Mouse (Mus musculus): ENCODE results near the gene Ift140. TPM values are rescaled to one million over a fixed set of nuclear protein-coding genes. Genes with fewer than 3 reads are reported as not detected.

Ift140 gene
- polyA plus RNA-seq, 2 experiments: 15.3 to 18.5 TPM

DNA sequence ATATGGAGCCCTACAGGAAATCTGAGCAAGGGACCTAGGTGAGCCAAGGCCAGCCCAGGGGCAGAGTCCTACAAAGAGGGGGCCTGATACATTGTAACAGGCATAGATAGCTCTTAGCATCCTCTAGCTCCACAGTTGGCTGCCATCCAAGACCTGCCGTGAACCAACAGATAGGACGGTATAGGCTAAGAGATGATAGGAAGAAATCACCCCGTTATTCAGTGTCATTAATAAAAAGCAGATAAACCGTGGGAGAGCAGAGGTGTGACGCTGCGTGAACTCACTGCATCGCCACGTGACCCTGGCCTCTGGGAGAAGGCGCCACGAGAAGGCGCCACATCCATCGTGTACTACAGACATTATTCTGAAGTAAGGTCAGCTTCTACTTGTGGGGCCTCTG lies 48.0 kb downstream of the Ift140 start:
- no peaks in the 10 kb centered on the region for H3K27me3 ChIP-seq (ENCODE audit: control insufficient read depth, insufficient read depth, low read length)
- H3K4me1 ChIP-seq (ENCODE audit: control insufficient read depth, insufficient read depth, low read length): no peaks in the 10 kb centered on the region
- H3K4me2 ChIP-seq (replicated peaks; ENCODE audit: low read depth, low read length, severe bottlenecking): no peak overlapping the region
- H3K4me3 ChIP-seq (replicated peaks; ENCODE audit: low read length): no peak overlapping the region
- ATAC-seq (ENCODE audit: low FRiP score, low read depth) (no peak), DNase-seq (ENCODE audit: low spot score) (no peak)
- no peaks in the 10 kb centered on the region for H3K9me3 ChIP-seq (ENCODE audit: control insufficient read depth, low read length)
- TF ChIP-seq POLR2A (IDR thresholded peaks at IDR 0.05; ENCODE audit: borderline replicate concordance, extremely low read depth, insufficient read depth, insufficient read length): no peak
- WGBS: 83% methylated on average over 12 of the region's 12 CpGs
- H3K9ac ChIP-seq (ENCODE audit: low read depth, low read length, severe bottlenecking): no peak overlapping the region
- peaks cover 29% of the 10 kb centered on the region for H3K36me3 ChIP-seq (ENCODE audit: control insufficient read depth, insufficient read depth, low read length)
- H3K27ac ChIP-seq (replicated peaks; ENCODE audit: low read depth, low read length): no peak overlapping the region

DNA sequence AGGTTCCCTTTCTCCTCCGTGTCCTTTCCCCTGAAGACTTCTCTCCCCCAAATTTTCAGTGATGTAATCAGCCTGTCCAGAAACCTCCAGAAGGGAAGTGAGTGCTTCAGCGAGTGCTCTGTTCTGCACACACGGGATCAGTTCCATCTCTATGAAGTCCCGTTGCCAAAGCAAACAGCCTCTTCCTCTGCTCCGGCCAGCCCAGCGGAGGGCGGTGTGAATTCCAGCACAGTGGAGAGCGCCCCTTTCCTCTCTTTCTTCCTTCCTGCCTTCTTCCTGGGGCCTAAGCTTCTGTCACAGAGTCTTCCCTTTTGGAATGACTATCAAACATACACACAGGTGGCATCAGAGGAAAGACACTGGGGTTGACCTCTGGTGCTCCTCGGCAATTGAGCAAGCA lies 48.5 kb downstream of the Ift140 start:
- Histone ChIP-seq H3K4me3 (replicated peaks; ENCODE audit: low read length) (no peak overlapping the region), H3K9me3 (ENCODE audit: control insufficient read depth, low read length) (no peaks in the 10 kb centered on the region), H3K4me1 (ENCODE audit: control insufficient read depth, insufficient read depth, low read length) (no peaks in the 10 kb centered on the region), H3K9ac (ENCODE audit: low read depth, low read length, severe bottlenecking) (no peak overlapping the region), H3K36me3 (ENCODE audit: control insufficient read depth, insufficient read depth, low read length) (peaks cover 33% of the 10 kb centered on the region), H3K27me3 (ENCODE audit: control insufficient read depth, insufficient read depth, low read length) (no peaks in the 10 kb centered on the region), H3K4me2 (replicated peaks; ENCODE audit: low read depth, low read length, severe bottlenecking) (no peak overlapping the region), H3K27ac (replicated peaks; ENCODE audit: low read depth, low read length) (no peak overlapping the region)
- 76% methylated on average over 9 of the region's 9 CpGs for WGBS
- DNase-seq (ENCODE audit: low spot score) (peak; percentile 28), ATAC-seq (ENCODE audit: low FRiP score, low read depth) (no peak)
- TF ChIP-seq POLR2A (IDR thresholded peaks at IDR 0.05; ENCODE audit: borderline replicate concordance, extremely low read depth, insufficient read depth, insufficient read length): no peak

DNA sequence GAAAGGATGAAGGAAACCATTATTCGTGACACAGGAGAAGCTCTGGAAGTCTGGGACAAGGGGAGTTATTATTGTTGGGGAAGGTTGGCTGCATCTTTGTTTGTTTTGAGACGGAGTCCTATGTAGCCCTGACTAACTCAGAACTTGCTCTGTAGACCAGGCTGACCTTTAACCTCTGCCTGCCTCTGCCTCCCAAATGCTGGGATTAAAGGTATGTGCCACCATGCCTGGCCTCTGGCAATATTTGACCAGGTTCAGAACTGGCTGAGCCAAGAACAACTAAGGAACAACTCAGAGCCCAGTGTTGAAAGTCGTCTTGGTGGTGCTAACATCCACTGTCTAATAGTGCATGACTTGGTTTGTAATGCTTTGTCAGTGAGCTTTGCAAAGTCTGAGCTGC lies 49.3 kb downstream of the Ift140 start:
- no peak for DNase-seq (ENCODE audit: low spot score)
- no peak overlapping the region for H3K9ac ChIP-seq (ENCODE audit: low read depth, low read length, severe bottlenecking)
- H3K4me3 ChIP-seq (replicated peaks; ENCODE audit: low read length): no peak overlapping the region
- H3K27me3 ChIP-seq (ENCODE audit: control insufficient read depth, insufficient read depth, low read length): no peaks in the 10 kb centered on the region
- no peaks in the 10 kb centered on the region for H3K4me1 ChIP-seq (ENCODE audit: control insufficient read depth, insufficient read depth, low read length)
- no peak for TF ChIP-seq POLR2A (IDR thresholded peaks at IDR 0.05; ENCODE audit: borderline replicate concordance, extremely low read depth, insufficient read depth, insufficient read length)
- peaks cover 27% of the 10 kb centered on the region for H3K36me3 ChIP-seq (ENCODE audit: control insufficient read depth, insufficient read depth, low read length)
- H3K27ac ChIP-seq (replicated peaks; ENCODE audit: low read depth, low read length): no peak overlapping the region
- H3K9me3 ChIP-seq (ENCODE audit: control insufficient read depth, low read length): no peaks in the 10 kb centered on the region
- H3K4me2 ChIP-seq (replicated peaks; ENCODE audit: low read depth, low read length, severe bottlenecking): no peak overlapping the region
- no peak for ATAC-seq (ENCODE audit: low FRiP score, low read depth)
- 82% methylated on average over 3 of the region's 3 CpGs for WGBS

DNA sequence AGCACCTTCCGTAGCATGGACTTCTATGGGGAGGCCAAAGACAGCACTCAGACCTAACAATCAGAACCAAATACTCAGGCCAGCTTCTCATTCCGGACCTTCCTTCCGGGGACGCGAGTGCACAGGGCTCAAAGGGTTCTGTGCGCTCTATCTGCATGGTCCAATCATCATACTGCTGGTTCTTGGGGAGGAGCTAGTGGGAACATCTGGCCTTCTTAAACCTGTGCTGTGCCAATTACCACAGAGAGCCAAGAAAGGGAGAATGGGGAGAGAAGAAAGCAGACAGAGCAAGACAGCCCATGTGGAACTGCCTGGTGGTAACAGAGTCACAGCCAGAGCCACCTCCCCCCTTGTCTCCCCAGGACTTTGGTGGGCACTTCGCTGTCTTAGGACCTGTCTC lies 50.7 kb downstream of the Ift140 start:
- H3K36me3 ChIP-seq (ENCODE audit: control insufficient read depth, insufficient read depth, low read length): peaks cover 24% of the 10 kb centered on the region; the same call in 1 of the 2 replicates
- no peaks in the 10 kb centered on the region for H3K9me3 ChIP-seq (ENCODE audit: control insufficient read depth, low read length)
- no peak for TF ChIP-seq POLR2A (IDR thresholded peaks at IDR 0.05; ENCODE audit: borderline replicate concordance, extremely low read depth, insufficient read depth, insufficient read length)
- DNase-seq (ENCODE audit: low spot score) (no peak), ATAC-seq (ENCODE audit: low FRiP score, low read depth) (no peak)
- no peak overlapping the region for H3K4me2 ChIP-seq (replicated peaks; ENCODE audit: low read depth, low read length, severe bottlenecking)
- H3K4me3 ChIP-seq (replicated peaks; ENCODE audit: low read length): no peak overlapping the region
- 91% methylated on average over 7 of the region's 7 CpGs for WGBS
- no peaks in the 10 kb centered on the region for H3K4me1 ChIP-seq (ENCODE audit: control insufficient read depth, insufficient read depth, low read length)
- H3K27ac ChIP-seq (replicated peaks; ENCODE audit: low read depth, low read length): no peak overlapping the region
- H3K9ac ChIP-seq (ENCODE audit: low read depth, low read length, severe bottlenecking): no peak overlapping the region
- H3K27me3 ChIP-seq (ENCODE audit: control insufficient read depth, insufficient read depth, low read length): no peaks in the 10 kb centered on the region

DNA sequence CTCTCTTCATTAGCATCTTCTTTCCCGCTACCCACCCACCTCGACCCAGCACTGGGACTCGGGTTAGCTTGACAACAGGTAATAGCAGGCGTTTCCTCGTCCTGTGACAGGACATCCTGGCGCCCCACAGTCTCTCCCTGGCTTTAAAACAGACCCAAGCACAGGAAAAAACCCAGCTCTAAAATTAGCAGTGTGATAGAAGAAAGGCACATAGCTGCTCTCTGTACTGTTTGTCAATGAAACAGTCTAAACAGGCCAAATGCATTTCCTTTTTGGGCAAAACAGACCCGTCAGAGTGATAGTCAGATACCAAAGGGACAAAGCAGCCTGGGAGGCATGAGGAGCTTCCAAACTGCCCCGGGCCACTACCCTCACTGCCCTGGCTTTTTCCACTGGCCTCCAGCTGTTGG lies 51.6 kb downstream of the Ift140 start:
- Histone ChIP-seq H3K4me3 (replicated peaks; ENCODE audit: low read length) (no peak overlapping the region), H3K4me2 (replicated peaks; ENCODE audit: low read depth, low read length, severe bottlenecking) (no peak overlapping the region), H3K36me3 (ENCODE audit: control insufficient read depth, insufficient read depth, low read length) (peaks cover 20% of the 10 kb centered on the region; the same call in 1 of the 2 replicates), H3K27ac (replicated peaks; ENCODE audit: low read depth, low read length) (no peak overlapping the region), H3K4me1 (ENCODE audit: control insufficient read depth, insufficient read depth, low read length) (no peaks in the 10 kb centered on the region), H3K9me3 (ENCODE audit: control insufficient read depth, low read length) (no peaks in the 10 kb centered on the region), H3K9ac (ENCODE audit: low read depth, low read length, severe bottlenecking) (no peak overlapping the region), H3K27me3 (ENCODE audit: control insufficient read depth, insufficient read depth, low read length) (no peaks in the 10 kb centered on the region)
- 69% methylated on average over 8 of the region's 8 CpGs for WGBS
- DNase-seq (ENCODE audit: low spot score) (no peak), ATAC-seq (ENCODE audit: low FRiP score, low read depth) (no peak)
- TF ChIP-seq POLR2A (IDR thresholded peaks at IDR 0.05; ENCODE audit: borderline replicate concordance, extremely low read depth, insufficient read depth, insufficient read length): no peak

DNA sequence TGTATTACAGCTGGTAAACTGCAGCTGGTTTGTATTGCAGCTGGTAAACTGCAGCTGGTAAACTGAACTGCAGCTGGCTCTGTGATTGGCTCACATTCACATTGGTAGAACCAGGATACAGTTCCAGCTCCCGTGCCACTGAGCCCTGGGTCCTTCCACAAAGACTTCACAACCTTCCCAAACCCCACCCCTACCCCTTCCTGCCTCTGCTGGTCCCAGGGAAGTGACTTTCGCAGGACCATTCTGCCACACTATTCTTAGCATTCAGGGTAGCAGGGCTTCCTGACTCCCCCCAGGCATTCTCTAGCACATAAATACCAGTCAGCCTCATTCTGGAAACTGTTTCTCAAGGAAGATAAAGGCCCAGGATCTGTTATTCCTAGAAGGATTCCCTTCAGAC lies 52.8 kb downstream of the Ift140 start:
- Histone ChIP-seq H3K27ac (replicated peaks; ENCODE audit: low read depth, low read length) (no peak overlapping the region), H3K4me2 (replicated peaks; ENCODE audit: low read depth, low read length, severe bottlenecking) (no peak overlapping the region), H3K36me3 (ENCODE audit: control insufficient read depth, insufficient read depth, low read length) (peaks cover 24% of the 10 kb centered on the region; the same call in 1 of the 2 replicates), H3K4me1 (ENCODE audit: control insufficient read depth, insufficient read depth, low read length) (no peaks in the 10 kb centered on the region), H3K9me3 (ENCODE audit: control insufficient read depth, low read length) (no peaks in the 10 kb centered on the region), H3K27me3 (ENCODE audit: control insufficient read depth, insufficient read depth, low read length) (no peaks in the 10 kb centered on the region), H3K9ac (ENCODE audit: low read depth, low read length, severe bottlenecking) (no peak overlapping the region), H3K4me3 (replicated peaks; ENCODE audit: low read length) (no peak overlapping the region)
- 55% methylated on average over 2 of the region's 2 CpGs for WGBS
- no peak for DNase-seq (ENCODE audit: low spot score)
- TF ChIP-seq POLR2A (IDR thresholded peaks at IDR 0.05; ENCODE audit: borderline replicate concordance, extremely low read depth, insufficient read depth, insufficient read length): no peak
- ATAC-seq (ENCODE audit: low FRiP score, low read depth): no peak

Measured in limb, embryonic 14.5 days (tissue).